Comparison of ENCODE assay signal across 11 mouse cellular contexts in the genomic region with DNA sequence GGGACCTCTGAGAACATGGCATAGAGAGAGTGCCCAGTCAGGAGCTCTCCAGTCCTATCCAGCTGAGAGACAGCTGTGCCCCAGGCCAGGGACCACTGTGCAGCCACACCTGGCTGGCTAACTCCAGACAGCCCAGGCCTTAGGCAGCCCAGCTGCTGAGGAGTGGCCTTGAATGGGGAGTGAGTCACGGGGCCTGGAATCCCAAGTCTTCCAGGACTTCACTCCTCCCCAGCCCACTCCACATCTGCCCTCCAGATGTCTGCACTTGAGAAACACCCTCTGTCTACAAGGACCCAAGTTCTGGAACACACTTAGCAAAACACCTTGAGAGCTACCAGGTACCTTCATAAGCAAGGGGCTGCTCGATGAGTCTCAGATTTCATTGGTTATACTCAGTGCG. TPM values are rescaled to one million over a fixed set of nuclear protein-coding genes. Genes with fewer than 3 reads are reported as not detected.
DNase-seq lines count a peak whose midpoint lies in the region; TF ChIP-seq lines count a peak whose summit lies in the region.
"Had no signal": no experiment of that assay in that cellular context is flagged by ENCODE, and none has a peak within 500 bp of the region (broad histone marks: within the 10 kb centered on the region; RNA-seq: fewer than 3 reads in every experiment).

No protein-coding gene starts in this region.

- H3K4me3 ChIP-seq in C2C12 (ENCODE audit: insufficient read depth, poor library complexity, severe bottlenecking): no peak overlapping the region
- H3K4me3 ChIP-seq in limb, embryonic 10.5 days: no peak overlapping the region
- H3K4me3 ChIP-seq in kidney, adult 2 months (ENCODE audit: insufficient read depth, low read depth, low read length): no peak overlapping the region
- H3K4me3 ChIP-seq: erythroblast, embryonic 14.5 days; neural tube, embryonic 12.5 days had no signal

- DNase-seq in gastrocnemius, adult 8-10 months (ENCODE audit: low spot score in 2 of 2): peak; percentile 33 to 44
- DNase-seq in gastrocnemius, postnatal 36 days: no peak
- peak; percentile 65 for DNase-seq in embryo, embryonic 10.5 days (ENCODE audit: low spot score)
- peak; percentile 86 for DNase-seq in limb, embryonic 10.5 days (ENCODE audit: low spot score)
- no peak for DNase-seq in kidney, adult 2 months
- no peak for DNase-seq in left cerebral cortex, adult 18-20 months (ENCODE audit: low spot score in 2 of 2)
- no peak for DNase-seq in liver
- DNase-seq: kidney, postnatal 36 days had no signal

- intact Hi-C loops in gastrocnemius, postnatal 36 days (cut with DNase I): no loop called here

- peaks cover 67% of the 10 kb centered on the region for H3K4me1 ChIP-seq in limb, embryonic 10.5 days
- no peaks in the 10 kb centered on the region for H3K4me1 ChIP-seq in kidney, adult 2 months (ENCODE audit: control insufficient read depth, insufficient read depth, low read length)

- no peak for TF ChIP-seq POLR2A in kidney, adult 2 months (IDR thresholded peaks at IDR 0.05; ENCODE audit: low read depth, low read length)

- no peaks in the 10 kb centered on the region for H3K9me3 ChIP-seq in limb, embryonic 10.5 days (replicated peaks)
- H3K9me3 ChIP-seq: neural tube, embryonic 12.5 days had no signal

- WGBS in limb, embryonic 10.5 days: 48% methylated on average over 3 of the region's 3 CpGs
- WGBS in kidney, adult 2 months: 81% methylated on average over 3 of the region's 3 CpGs

- H3K79me2 ChIP-seq in C2C12 (ENCODE audit: control insufficient read depth, insufficient read depth): peaks cover 92% of the 10 kb centered on the region

- H3K36me3 ChIP-seq in C2C12 (ENCODE audit: control insufficient read depth, insufficient read depth): peaks cover 10% of the 10 kb centered on the region
- H3K36me3 ChIP-seq in limb, embryonic 10.5 days: no peaks in the 10 kb centered on the region
- H3K36me3 ChIP-seq in kidney, adult 2 months (ENCODE audit: control insufficient read depth, insufficient read depth, low read length): no peaks in the 10 kb centered on the region
- H3K36me3 ChIP-seq: neural tube, embryonic 12.5 days had no signal

- H3K27ac ChIP-seq in limb, embryonic 10.5 days: peak overlapping the region; percentile 5
- no peak overlapping the region for H3K27ac ChIP-seq in kidney, adult 2 months (ENCODE audit: insufficient read depth, low read depth, low read length)
- H3K27ac ChIP-seq: neural tube, embryonic 12.5 days had no signal

- no peak overlapping the region for H3ac ChIP-seq in C2C12 (ENCODE audit: control insufficient read depth, insufficient read length, low read depth)

- H3K27me3 ChIP-seq in C2C12 (ENCODE audit: control insufficient read depth, insufficient read depth, insufficient read length): no peaks in the 10 kb centered on the region
- no peaks in the 10 kb centered on the region for H3K27me3 ChIP-seq in limb, embryonic 10.5 days (ENCODE audit: low read depth, poor library complexity, severe bottlenecking)
- no peaks in the 10 kb centered on the region for H3K27me3 ChIP-seq in kidney, adult 2 months (replicated peaks; ENCODE audit: control insufficient read depth, insufficient read depth, low read length)
- H3K27me3 ChIP-seq: neural tube, embryonic 12.5 days had no signal

- TF ChIP-seq CTCF in C2C12 (IDR thresholded peaks at IDR 0.05; ENCODE audit: control insufficient read depth, insufficient read depth, insufficient read length): no peak
- no peak for TF ChIP-seq CTCF in kidney, adult 2 months (conservative IDR thresholded peaks at IDR 0.05; ENCODE audit: insufficient read depth, insufficient read length, low read depth, low read length)

- peaks cover 36% of the 10 kb centered on the region for H3K79me3 ChIP-seq in C2C12 (ENCODE audit: low read depth)

TF ChIP-seq in C2C12, 6 proteins besides CTCF, POLR2A, EP300 and RAD21:
- TF ChIP-seq CEBPB (IDR thresholded peaks at IDR 0.05; ENCODE audit: low read depth): no peak
- peak; percentile 72 for TF ChIP-seq FOSL1 (IDR thresholded peaks at IDR 0.05; ENCODE audit: insufficient read depth, low read length, poor library complexity, severe bottlenecking)
- peak; percentile 66 for TF ChIP-seq MAX (IDR thresholded peaks at IDR 0.05)
- TF ChIP-seq MYOD1 (IDR thresholded peaks at IDR 0.05; ENCODE audit: control insufficient read depth, insufficient read length, low read depth): peak; percentile 96
- no peak for TF ChIP-seq MYOG (IDR thresholded peaks at IDR 0.05; ENCODE audit: control insufficient read depth, extremely low read depth, insufficient read length)
- TF ChIP-seq USF1 (IDR thresholded peaks at IDR 0.05; ENCODE audit: low read depth): peak; percentile 21

RNA-seq across cellular contexts. Expression of gene Csrp1, which starts 51.5 kb away (rescaled TPM):
- total RNA-seq in gastrocnemius, adult 8-10 months (2022): 10 to 100 TPM; 17.2 to 24.8 (median 23.2) TPM
- total RNA-seq in gastrocnemius, postnatal 36 days (2021): 10 to 100 TPM; 18.1 to 22.8 TPM
- 427 TPM for polyA plus RNA-seq in C2C12 (2012; fragmentation: generic; extraction: Trizol)
- polyA plus RNA-seq in limb, embryonic 10.5 days (2016; fragmentation: Nextera tagmentation; extraction: Ambion mirVana): 46.3 and 54.4 TPM in 2 replicates
- polyA plus RNA-seq in kidney, adult 2 months (2012; rRNA removed): 122 and 124 TPM in 2 replicates
- 100 to 1,000 TPM; 219 to 238 TPM for total RNA-seq in left cerebral cortex, adult 18-20 months (2021)

Comparison
In these comparisons a context has a peak if more than half of its experiments do, and no peak if none do; other contexts are left out.
1. DNase-seq: peak in gastrocnemius, adult 8-10 months (2 of 2), embryo, embryonic 10.5 days (single experiment) and limb, embryonic 10.5 days (single experiment); none in gastrocnemius, postnatal 36 days (0 of 2), kidney, adult 2 months (single experiment), left cerebral cortex, adult 18-20 months (0 of 2) and liver (single experiment).
2. RNA of gene Csrp1, which starts 51.5 kb away (total RNA-seq): 219 to 238 TPM in left cerebral cortex, adult 18-20 months; 17.2 to 24.8 TPM in gastrocnemius, adult 8-10 months and 18.1 to 22.8 TPM in gastrocnemius, postnatal 36 days; every median in the first group is over 4 times any median in the second.